Mouse (Mus musculus) MEL (cell line): ENCODE measurements around the gene Gtsf2. TPM values are rescaled to one million over a fixed set of nuclear protein-coding genes. Genes with fewer than 3 reads are reported as not detected.

Source experiments
- DNase-seq: peaks from one replicate; pipeline ENCODE4 v3.0.0; 2011; ENCODE audit warnings: low read depth, low spot score
- H3K27ac ChIP-seq: 2 replicates; pipeline ENCODE4 v1.5.1; 2012; ENCODE audit warnings: low read depth, mild to moderate bottlenecking, control low read depth, low read length, moderate library complexity; ENCODE audit not compliant: control insufficient read depth
- H3K27me3 ChIP-seq, 2 experiments: fragments of 150-350 bp in 1 of 2; sonication (generic) in 1 of 2; 2 replicates each; pipeline ENCODE4 v1.6.1; 2012; ENCODE audit warnings: low read length in 2 of 2, mild to moderate bottlenecking in 2 of 2, improper control_type of control experiment in 1 of 2, moderate library complexity in 1 of 2; ENCODE audit not compliant: insufficient read depth in 2 of 2, control insufficient read depth in 1 of 2
- H3K36me3 ChIP-seq, 2 experiments: 2 replicates each; pipeline ENCODE4 v1.6.1; 2012 to 2014; ENCODE audit warnings: low read length in 2 of 2, improper control_type of control experiment in 1 of 2, inconsistent platforms in 1 of 2, mild to moderate bottlenecking in 1 of 2; ENCODE audit not compliant: insufficient read depth in 2 of 2, control insufficient read depth in 1 of 2
- H3K4me1 ChIP-seq, 2 experiments: fragments of 150-350 bp in 1 of 2; sonication (generic) in 1 of 2; 2 replicates each; pipeline ENCODE4 v1.6.1; 2012; ENCODE audit warnings: low read length in 2 of 2, improper control_type of control experiment in 1 of 2, mild to moderate bottlenecking in 1 of 2; ENCODE audit not compliant: insufficient read depth in 2 of 2, control insufficient read depth in 1 of 2
- H3K4me3 ChIP-seq, 2 experiments: fragments of 150-350 bp in 1 of 2; sonication (generic) in 1 of 2; 2 replicates each; pipeline ENCODE4 v1.5.1; 2012; ENCODE audit warnings: low read depth in 2 of 2, low read length in 2 of 2, mild to moderate bottlenecking in 2 of 2, moderate library complexity in 2 of 2, control low read depth in 1 of 2, improper control_type of control experiment in 1 of 2; ENCODE audit not compliant: control insufficient read depth in 1 of 2, insufficient read depth in 1 of 2
- H3K79me2 ChIP-seq: 2 replicates; pipeline ENCODE4 v1.6.1; 2012; ENCODE audit warnings: mild to moderate bottlenecking, low read length, moderate library complexity; ENCODE audit not compliant: control insufficient read depth, poor library complexity, insufficient read depth
- H3K9ac ChIP-seq: 2 replicates; pipeline ENCODE4 v1.6.1; 2012; ENCODE audit warnings: low read depth, mild to moderate bottlenecking, control low read depth, low read length, moderate library complexity; ENCODE audit not compliant: control insufficient read depth, poor library complexity, severe bottlenecking
- H3K9me3 ChIP-seq: fragments of 150-350 bp; sonication (generic); replicated peaks from 2 replicates; pipeline ENCODE4 v1.6.1; 2012; ENCODE audit warnings: mild to moderate bottlenecking, low read length, improper control_type of control experiment, moderate library complexity; ENCODE audit not compliant: insufficient read depth
- BHLHE40 ChIP-seq: IDR thresholded peaks from 2 replicates; pipeline ENCODE4 v1.6.1; 2012; ENCODE audit warnings: low read depth, mild to moderate bottlenecking, inconsistent platforms, low read length, improper control_type of control experiment, borderline replicate concordance
- CTCF ChIP-seq, 3 experiments: IDR thresholded peaks in 2 of 3; conservative IDR thresholded peaks in 1 of 3; 2 replicates each; pipeline ENCODE4 v1.5.1; 2011 to 2012; ENCODE audit warnings: low read length in 3 of 3, low read depth in 2 of 3, mild to moderate bottlenecking in 2 of 3, improper control_type of control experiment in 1 of 3, inconsistent platforms in 1 of 3, mixed read lengths in 1 of 3, moderate library complexity in 1 of 3; ENCODE audit not compliant: control insufficient read depth in 1 of 3, insufficient read depth in 1 of 3, poor library complexity in 1 of 3, severe bottlenecking in 1 of 3
- ELF1 ChIP-seq: IDR thresholded peaks from 2 replicates; pipeline ENCODE4 v1.6.1; 2014; ENCODE audit warnings: low read depth, mild to moderate bottlenecking, inconsistent platforms, low read length, improper control_type of control experiment, moderate library complexity
- EP300 ChIP-seq, 2 experiments: IDR thresholded peaks; 2 replicates each; pipeline ENCODE4 v1.6.1; 2011; ENCODE audit warnings: improper control_type of control experiment in 2 of 2, low read length in 2 of 2, low read depth in 1 of 2, mild to moderate bottlenecking in 1 of 2
- GABPA ChIP-seq: IDR thresholded peaks from 2 replicates; pipeline ENCODE4 v1.6.1; 2012; ENCODE audit warnings: low read depth, mild to moderate bottlenecking, inconsistent platforms, low read length, improper control_type of control experiment, moderate library complexity
- HCFC1 ChIP-seq: IDR thresholded peaks from 2 replicates; pipeline ENCODE4 v1.6.1; 2012; ENCODE audit warnings: low read depth, mild to moderate bottlenecking, inconsistent platforms, low read length, improper control_type of control experiment, moderate library complexity
- JUND ChIP-seq: IDR thresholded peaks from 2 replicates; pipeline ENCODE4 v1.6.1; 2011; ENCODE audit warnings: low read depth, mild to moderate bottlenecking, improper control_type of control experiment, low read length
- MAFK ChIP-seq: IDR thresholded peaks from 2 replicates; pipeline ENCODE4 v1.6.1; 2011; ENCODE audit warnings: low read depth, mild to moderate bottlenecking, low read length, improper control_type of control experiment, borderline replicate concordance
- MAZ ChIP-seq: IDR thresholded peaks from 2 replicates; pipeline ENCODE4 v1.6.1; 2012; ENCODE audit warnings: low read depth, mild to moderate bottlenecking, inconsistent platforms, low read length, improper control_type of control experiment
- MXI1 ChIP-seq: IDR thresholded peaks from 2 replicates; pipeline ENCODE4 v1.6.1; 2011; ENCODE audit warnings: mild to moderate bottlenecking, low read depth, low read length, improper control_type of control experiment
- MYB ChIP-seq: IDR thresholded peaks from 2 replicates; pipeline ENCODE4 v1.6.1; 2011; ENCODE audit warnings: mild to moderate bottlenecking, low read depth, low read length, improper control_type of control experiment
- RAD21 ChIP-seq: IDR thresholded peaks from 2 replicates; pipeline ENCODE4 v1.6.1; 2011; ENCODE audit warnings: mild to moderate bottlenecking, low read depth, low read length, improper control_type of control experiment
- TAL1 ChIP-seq: IDR thresholded peaks from 2 replicates; pipeline ENCODE4 v1.6.1; 2012; ENCODE audit warnings: mild to moderate bottlenecking, inconsistent platforms, low read length, moderate library complexity, mixed read lengths
- TCF12 ChIP-seq: IDR thresholded peaks from 2 replicates; pipeline ENCODE4 v1.6.1; 2014; ENCODE audit warnings: low read depth, mild to moderate bottlenecking, inconsistent platforms, low read length, improper control_type of control experiment, moderate library complexity
- USF1 ChIP-seq: IDR thresholded peaks from 2 replicates; pipeline ENCODE4 v1.6.1; 2014; ENCODE audit warnings: low read depth, mild to moderate bottlenecking, inconsistent platforms, low read length, improper control_type of control experiment, moderate library complexity
- USF2 ChIP-seq, 2 experiments: IDR thresholded peaks; 2 replicates each; pipeline ENCODE4 v1.6.1; 2011 to 2012; ENCODE audit warnings: improper control_type of control experiment in 2 of 2, low read length in 2 of 2, borderline replicate concordance in 1 of 2, inconsistent platforms in 1 of 2, low read depth in 1 of 2, mild to moderate bottlenecking in 1 of 2; ENCODE audit not compliant: insufficient read depth in 1 of 2
- polyA plus RNA-seq, 2 experiments: library from polyadenylated mRNA; stranded (reverse) in 1 of 2; unstranded in 1 of 2; fragments of >175 nt in 1 of 2; fragments of >200 nt in 1 of 2; gene quantifications; 2 replicates each; pipeline versions ENCODE4 v1.2.1 to v1.2.4; 2012; ENCODE audit warnings: low replicate concordance in 2 of 2, low read depth in 1 of 2; ENCODE audit not compliant: insufficient read length in 2 of 2, insufficient read depth in 1 of 2, missing spikeins in 1 of 2
- total RNA-seq: library from RNA; depleted of rRNA; stranded (reverse); fragments of 300-350 nt; gene quantifications from 2 replicates; pipeline ENCODE4 v1.2.3, GENCODE M21; 2012

The Gtsf2 gene
- total and polyA plus RNA-seq, 3 experiments: not detected

GRCm38 (mm10) chr15:103482488-103482887, 34.2 kb upstream of the Gtsf2 start:
- H3K27ac ChIP-seq: no peak overlapping the region
- TF ChIP-seq CTCF (IDR thresholded peaks at IDR 0.05 in 2 of 3, conservative IDR thresholded peaks at IDR 0.05 in 1 of 3; ENCODE audit: control insufficient read depth in 1 of 3, insufficient read depth in 1 of 3, low read depth in 2 of 3, low read length in 3 of 3, poor library complexity in 1 of 3, severe bottlenecking in 1 of 3) (peak in 2 of 3 experiments; percentile 25 to 34; a peak in 4 of 6 replicates), EP300 (IDR thresholded peaks at IDR 0.05; ENCODE audit: low read depth in 1 of 2, low read length in 2 of 2) (no peak)
- H3K79me2 ChIP-seq: no peaks in the 10 kb centered on the region
- no peaks in the 10 kb centered on the region for H3K4me1 ChIP-seq
- no peaks in the 10 kb centered on the region for H3K9me3 ChIP-seq
- no peaks in the 10 kb centered on the region for H3K27me3 ChIP-seq
- no peaks in the 10 kb centered on the region; a peak in 1 of 4 replicates for H3K36me3 ChIP-seq
- DNase-seq: peak; percentile 6
- no peak overlapping the region for H3K4me3 ChIP-seq
- no peak overlapping the region for H3K9ac ChIP-seq

GRCm38 (mm10) chr15:103480129-103480528, 31.9 kb upstream of the Gtsf2 start:
- Histone ChIP-seq H3K4me3 (no peak overlapping the region), H3K27me3 (no peaks in the 10 kb centered on the region), H3K4me1 (no peaks in the 10 kb centered on the region), H3K36me3 (no peaks in the 10 kb centered on the region; a peak in 1 of 4 replicates), H3K27ac (no peak overlapping the region), H3K9ac (no peak overlapping the region), H3K79me2 (no peaks in the 10 kb centered on the region), H3K9me3 (no peaks in the 10 kb centered on the region)
- no peak for DNase-seq
- TF ChIP-seq MAZ: no peak
- TF ChIP-seq EP300 (IDR thresholded peaks at IDR 0.05; ENCODE audit: low read depth in 1 of 2, low read length in 2 of 2): no peak
- no peak for TF ChIP-seq TAL1
- no peak for TF ChIP-seq TCF12
- TF ChIP-seq BHLHE40: no peak
- TF ChIP-seq HCFC1: no peak
- no peak for TF ChIP-seq RAD21
- no peak for TF ChIP-seq MAFK
- no peak for TF ChIP-seq MYB
- TF ChIP-seq GABPA: no peak
- TF ChIP-seq USF1: no peak
- TF ChIP-seq USF2 (IDR thresholded peaks at IDR 0.05; ENCODE audit: borderline replicate concordance in 1 of 2, insufficient read depth in 1 of 2, low read depth in 1 of 2, low read length in 2 of 2): no peak
- TF ChIP-seq MXI1: no peak
- no peak for TF ChIP-seq ELF1
- no peak for TF ChIP-seq JUND
